Mouse (Mus musculus) frontal cortex, postnatal 36 days (tissue): ENCODE measurements around the gene Gm11037.
"Not testable (repeated sequence)": the region's sequence is repeated elsewhere in the genome, so short reads cannot be mapped to it uniquely, and the experiment has no call there.

ENCODE experiments used
- DNase-seq, 2 experiments: peaks; one replicate each; pipeline ENCODE4 v3.0.0; 2022; ENCODE audit warnings: low spot score in 2 of 2

The Gm11037 gene

GRCm38 (mm10) chr2:131132930-131133547 lies at the start of gene Gm11037:
Gene Gm11037, plus strand, starts transcription at chr2:131133497.
- no peak for DNase-seq

- DNase-seq: no peak
Observed at GRCm38 (mm10) chr2:131084206-131084605, 49.1 kb upstream of the Gm11037 start.

GRCm38 (mm10) chr2:131086667-131087390 lies 46.5 kb upstream of the Gm11037 start, which contains the start of gene Siglec1:
Gene Siglec1, minus strand, starts transcription at chr2:131086765.
- DNase-seq: no peak

- no peak for DNase-seq
Observed at GRCm38 (mm10) chr2:131088581-131088980, 44.7 kb upstream of the Gm11037 start.

- DNase-seq: no peak
Observed at GRCm38 (mm10) chr2:131089634-131090033, 43.7 kb upstream of the Gm11037 start.

- no peak for DNase-seq
Observed at GRCm38 (mm10) chr2:131090852-131091251, 42.4 kb upstream of the Gm11037 start.

GRCm38 (mm10) chr2:131093577-131093976 lies 39.7 kb upstream of the Gm11037 start:
- DNase-seq: no peak

GRCm38 (mm10) chr2:131094823-131095222 lies 38.5 kb upstream of the Gm11037 start:
- DNase-seq: peak; percentile 70 to 85

GRCm38 (mm10) chr2:131096101-131096795 lies 37.0 kb upstream of the Gm11037 start:
- no peak for DNase-seq

- no peak for DNase-seq
Observed at GRCm38 (mm10) chr2:131097087-131097486, 36.2 kb upstream of the Gm11037 start.

- DNase-seq: no peak
Observed at GRCm38 (mm10) chr2:131101530-131101929, 31.8 kb upstream of the Gm11037 start.

GRCm38 (mm10) chr2:131104021-131104420 lies 29.3 kb upstream of the Gm11037 start:
- DNase-seq: no peak

- DNase-seq: not testable (repeated sequence)
Observed at GRCm38 (mm10) chr2:131105061-131105460, 28.2 kb upstream of the Gm11037 start.

- no peak for DNase-seq
Observed at GRCm38 (mm10) chr2:131105989-131106388, 27.3 kb upstream of the Gm11037 start.

- DNase-seq: no peak
Observed at GRCm38 (mm10) chr2:131118968-131119574, 14.2 kb upstream of the Gm11037 start.

- DNase-seq: no peak
Observed at GRCm38 (mm10) chr2:131124166-131124565, 9.1 kb upstream of the Gm11037 start.

- DNase-seq: no peak
Observed at GRCm38 (mm10) chr2:131125157-131125963, 7.9 kb upstream of the Gm11037 start.

GRCm38 (mm10) chr2:131125964-131126815 lies 7.1 kb upstream of the Gm11037 start:
- no peak for DNase-seq

GRCm38 (mm10) chr2:131127161-131127730 lies 6.1 kb upstream of the Gm11037 start, which contains the start of gene Hspa12b:
Gene Hspa12b, plus strand, starts transcription at chr2:131127280.
- no peak for DNase-seq

- DNase-seq: no peak
Observed at GRCm38 (mm10) chr2:131128211-131128610, 5.1 kb upstream of the Gm11037 start.
